Comparison of ENCODE assay signal across 9 mouse cellular contexts in the genomic region with DNA sequence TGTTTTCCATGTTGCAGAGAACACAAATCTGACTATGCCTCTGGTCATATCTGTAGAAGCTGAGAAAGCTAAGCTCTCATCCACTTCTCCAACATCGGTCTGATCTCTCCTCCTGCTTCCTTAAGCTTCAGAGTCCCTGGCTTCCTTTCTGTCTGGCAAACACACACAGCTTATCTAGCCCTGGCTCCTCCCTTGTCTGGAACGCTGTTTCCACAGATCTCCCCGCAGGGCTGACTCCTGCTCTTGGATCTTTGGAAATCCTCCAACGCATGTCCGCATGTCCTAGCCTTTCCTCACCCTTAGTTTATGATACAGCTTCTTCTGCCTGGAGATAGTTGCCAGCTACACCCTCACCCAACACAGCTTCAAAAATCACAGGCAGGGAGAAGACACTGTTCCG. TPM values are rescaled to one million over a fixed set of nuclear protein-coding genes. Genes with fewer than 3 reads are reported as not detected.
DNase-seq lines count a peak whose midpoint lies in the region; ATAC-seq and TF ChIP-seq lines count a peak whose summit lies in the region.
"Had no signal": no experiment of that assay in that cellular context is flagged by ENCODE, and none has a peak within 500 bp of the region (broad histone marks: within the 10 kb centered on the region; RNA-seq: fewer than 3 reads in every experiment).

No protein-coding gene starts in this region.

- no peak for TF ChIP-seq EP300 in stomach, postnatal 0 days (optimal IDR thresholded peaks at IDR 0.05)

- TF ChIP-seq CTCF in stomach, postnatal 0 days (IDR thresholded peaks at IDR 0.05; ENCODE audit: low read depth): no peak

- no peak overlapping the region for H3K4me2 ChIP-seq in neural tube, embryonic 13.5 days
- 0 out of 2 replicates have a peak overlapping the region, but pooled peaks have one; percentile 9 for H3K4me2 ChIP-seq in intestine, embryonic 14.5 days (ENCODE audit: low read length)
- peak overlapping the region; percentile 11; the same call in 1 of the 2 replicates for H3K4me2 ChIP-seq in stomach, postnatal 0 days (replicated peaks; ENCODE audit: low read depth)

- H3K4me1 ChIP-seq in neural tube, embryonic 13.5 days (replicated peaks): peaks cover 45% of the 10 kb centered on the region
- H3K4me1 ChIP-seq in intestine, embryonic 14.5 days (replicated peaks; ENCODE audit: control insufficient read depth, insufficient read depth, low read length): peaks cover 13% of the 10 kb centered on the region
- H3K4me1 ChIP-seq in stomach, postnatal 0 days (replicated peaks; ENCODE audit: control insufficient read depth, insufficient read depth): peaks cover 2% of the 10 kb centered on the region; the same call in 1 of the 2 replicates

- H3K27ac ChIP-seq in neural tube, embryonic 13.5 days (replicated peaks): no peak overlapping the region
- no peak overlapping the region for H3K27ac ChIP-seq in intestine, embryonic 14.5 days (ENCODE audit: low read depth)
- H3K27ac ChIP-seq in stomach, postnatal 0 days (replicated peaks): peak overlapping the region; percentile 58

- no peak for ATAC-seq in neural tube, embryonic 13.5 days (ENCODE audit: low read depth)
- ATAC-seq in intestine, embryonic 14.5 days (replicated peaks; ENCODE audit: low FRiP score, low TSS enrichment, low read depth): no peak
- no peak for ATAC-seq in stomach, postnatal 0 days (ENCODE audit: low FRiP score, low TSS enrichment)

- WGBS in neural tube, embryonic 13.5 days: 65% methylated on average over 6 of the region's 6 CpGs
- WGBS in intestine, embryonic 14.5 days: 32% methylated on average over 6 of the region's 6 CpGs
- 21% methylated on average over 6 of the region's 6 CpGs for WGBS in stomach, postnatal 0 days

- H3K36me3 ChIP-seq in neural tube, embryonic 13.5 days: no peaks in the 10 kb centered on the region
- H3K36me3 ChIP-seq in intestine, embryonic 14.5 days (ENCODE audit: control insufficient read depth, insufficient read depth, low read length): no peaks in the 10 kb centered on the region
- H3K36me3 ChIP-seq in stomach, postnatal 0 days (ENCODE audit: control insufficient read depth, insufficient read depth, low read length): no peaks in the 10 kb centered on the region
- H3K36me3 ChIP-seq: liver, embryonic 15.5 days had no signal

- H3K9ac ChIP-seq in neural tube, embryonic 13.5 days: peak overlapping the region; percentile 34; the same call in 1 of the 2 replicates
- H3K9ac ChIP-seq in intestine, embryonic 14.5 days (ENCODE audit: low read length): no peak overlapping the region
- H3K9ac ChIP-seq in stomach, postnatal 0 days (ENCODE audit: low read length): no peak overlapping the region
- H3K9ac ChIP-seq: liver, embryonic 15.5 days had no signal

- no peak overlapping the region for H3K4me3 ChIP-seq in neural tube, embryonic 13.5 days
- H3K4me3 ChIP-seq in intestine, embryonic 14.5 days (ENCODE audit: low read depth, low read length): no peak overlapping the region
- no peak overlapping the region for H3K4me3 ChIP-seq in stomach, postnatal 0 days (ENCODE audit: low read depth, low read length)
- H3K4me3 ChIP-seq: liver, embryonic 15.5 days had no signal

- peaks cover 4% of the 10 kb centered on the region; the same call in 1 of the 2 replicates for H3K27me3 ChIP-seq in neural tube, embryonic 13.5 days
- no peaks in the 10 kb centered on the region for H3K27me3 ChIP-seq in intestine, embryonic 14.5 days (replicated peaks; ENCODE audit: control insufficient read depth, insufficient read depth, low read length)
- no peaks in the 10 kb centered on the region for H3K27me3 ChIP-seq in stomach, postnatal 0 days (ENCODE audit: control insufficient read depth, insufficient read depth, low read length)
- H3K27me3 ChIP-seq: liver, embryonic 15.5 days had no signal

- peak; percentile 70 to 81 for DNase-seq in adrenal gland, adult (ENCODE audit: inconsistent age in 2 of 2, low spot score in 1 of 2)
- DNase-seq in adrenal gland, adult 18-20 months (ENCODE audit: low spot score in 2 of 2): no peak
- no peak for DNase-seq in neural tube, embryonic 10.5 days (ENCODE audit: extremely low spot score, low spot score)
- no peak for DNase-seq in intestine, embryonic 14.5 days (ENCODE audit: low spot score)
- DNase-seq in stomach, postnatal 0 days (ENCODE audit: low spot score): peak; percentile 51
- no peak for DNase-seq in embryo, embryonic 10.5 days (ENCODE audit: low spot score)
- DNase-seq in thymus, postnatal 4 days: no peak

- no peaks in the 10 kb centered on the region for H3K9me3 ChIP-seq in neural tube, embryonic 13.5 days
- H3K9me3 ChIP-seq in intestine, embryonic 14.5 days (ENCODE audit: control insufficient read depth, low read length): no peaks in the 10 kb centered on the region
- no peaks in the 10 kb centered on the region for H3K9me3 ChIP-seq in stomach, postnatal 0 days (ENCODE audit: control insufficient read depth, low read length)
- H3K9me3 ChIP-seq: liver, embryonic 15.5 days had no signal

RNA-seq across cellular contexts. Expression of gene Tmem107, which starts 3.0 kb away (rescaled TPM):
- 10 to 100 TPM in 1 of 2 experiments, 1 to 10 TPM in 1; 8.1 to 11.9 TPM for total RNA-seq in adrenal gland, adult 18-20 months (2021)
- polyA plus RNA-seq in neural tube, embryonic 13.5 days (2015; fragmentation: Nextera tagmentation; extraction: Ambion mirVana): 28.4 and 29.2 TPM in 2 replicates
- 50.1 and 58.9 TPM in 2 replicates for polyA plus RNA-seq in intestine, embryonic 14.5 days (2014; fragmentation: Nextera tagmentation; extraction: Ambion mirVana)
- polyA plus RNA-seq in stomach, postnatal 0 days (2015; fragmentation: Nextera tagmentation; extraction: Ambion mirVana): 28.4 and 30.8 TPM in 2 replicates

RNA-seq across cellular contexts. Expression of gene Borcs6, which starts 8.1 kb away (rescaled TPM):
- 10 to 100 TPM; 23.7 to 23.9 TPM for total RNA-seq in adrenal gland, adult 18-20 months (2021)
- 14.7 and 16.8 TPM in 2 replicates for polyA plus RNA-seq in neural tube, embryonic 13.5 days (2015; fragmentation: Nextera tagmentation; extraction: Ambion mirVana)
- polyA plus RNA-seq in intestine, embryonic 14.5 days (2014; fragmentation: Nextera tagmentation; extraction: Ambion mirVana): 8.8 TPM in 2 replicates
- polyA plus RNA-seq in stomach, postnatal 0 days (2015; fragmentation: Nextera tagmentation; extraction: Ambion mirVana): 14.6 and 16.7 TPM in 2 replicates

RNA-seq across cellular contexts. Expression of gene Vamp2, which starts 20.7 kb away (rescaled TPM):
- 100 to 1,000 TPM; 106 to 137 TPM for total RNA-seq in adrenal gland, adult 18-20 months (2021)
- polyA plus RNA-seq in neural tube, embryonic 13.5 days (2015; fragmentation: Nextera tagmentation; extraction: Ambion mirVana): 268 and 282 TPM in 2 replicates
- polyA plus RNA-seq in intestine, embryonic 14.5 days (2014; fragmentation: Nextera tagmentation; extraction: Ambion mirVana): 76.7 TPM in 2 replicates
- 43.0 and 53.7 TPM in 2 replicates for polyA plus RNA-seq in stomach, postnatal 0 days (2015; fragmentation: Nextera tagmentation; extraction: Ambion mirVana)

RNA-seq across cellular contexts. Expression of gene Aurkb, which starts 22.2 kb away (rescaled TPM):
- total RNA-seq in adrenal gland, adult 18-20 months (2021): 1 to 10 TPM; 1.4 to 1.9 TPM
- polyA plus RNA-seq in neural tube, embryonic 13.5 days (2015; fragmentation: Nextera tagmentation; extraction: Ambion mirVana): 22.7 and 33.0 TPM in 2 replicates
- 150 and 170 TPM in 2 replicates for polyA plus RNA-seq in intestine, embryonic 14.5 days (2014; fragmentation: Nextera tagmentation; extraction: Ambion mirVana)
- 24.7 and 34.0 TPM in 2 replicates for polyA plus RNA-seq in stomach, postnatal 0 days (2015; fragmentation: Nextera tagmentation; extraction: Ambion mirVana)

RNA-seq across cellular contexts. Expression of gene Per1, which starts 27.4 kb away (rescaled TPM):
- 10 to 100 TPM; 66.6 to 77.7 TPM for total RNA-seq in adrenal gland, adult 18-20 months (2021)
- polyA plus RNA-seq in neural tube, embryonic 13.5 days (2015; fragmentation: Nextera tagmentation; extraction: Ambion mirVana): 8.0 and 8.4 TPM in 2 replicates
- polyA plus RNA-seq in intestine, embryonic 14.5 days (2014; fragmentation: Nextera tagmentation; extraction: Ambion mirVana): 10.5 and 13.4 TPM in 2 replicates
- 7.7 and 13.1 TPM in 2 replicates for polyA plus RNA-seq in stomach, postnatal 0 days (2015; fragmentation: Nextera tagmentation; extraction: Ambion mirVana)

Comparison
In these comparisons a context has a peak if more than half of its experiments do, and no peak if none do; other contexts are left out.
1. DNase-seq: peak in adrenal gland, adult (2 of 2) and stomach, postnatal 0 days (single experiment); none in adrenal gland, adult 18-20 months (0 of 2), neural tube, embryonic 10.5 days (single experiment), intestine, embryonic 14.5 days (single experiment), embryo, embryonic 10.5 days (single experiment) and thymus, postnatal 4 days (single experiment).